Mouse (Mus musculus) c-Kit-positive CD71-negative TER-119-negative erythroid progenitor cells, embryonic 14.5 days (primary cell): ENCODE results near the gene Grk5.

Source experiments
- DNase-seq: peaks from one replicate; pipeline ENCODE4 v3.0.0-alpha.2; 2013; ENCODE audit warnings: low read depth

Grk5 gene

DNA sequence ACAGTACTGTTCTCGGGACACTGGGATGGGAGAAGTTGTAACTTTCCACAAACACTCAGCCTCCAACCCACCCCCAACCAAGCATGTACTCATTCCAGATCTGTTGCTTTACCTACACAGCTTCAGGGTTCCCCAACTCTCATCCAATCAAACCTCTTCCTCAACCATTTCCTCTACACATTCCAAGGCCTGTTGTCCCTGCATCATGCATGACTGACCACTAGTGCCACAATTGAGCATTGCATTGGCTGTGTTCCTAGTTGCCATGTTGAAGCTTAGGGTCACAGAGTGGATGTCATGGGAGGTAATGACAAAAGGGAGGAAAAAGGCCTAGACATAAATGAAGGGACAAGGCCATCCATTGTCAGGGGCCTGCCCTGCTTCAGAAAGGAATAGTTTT, 175.5 kb downstream of the Grk5 start:
- DNase-seq = no peak

DNA sequence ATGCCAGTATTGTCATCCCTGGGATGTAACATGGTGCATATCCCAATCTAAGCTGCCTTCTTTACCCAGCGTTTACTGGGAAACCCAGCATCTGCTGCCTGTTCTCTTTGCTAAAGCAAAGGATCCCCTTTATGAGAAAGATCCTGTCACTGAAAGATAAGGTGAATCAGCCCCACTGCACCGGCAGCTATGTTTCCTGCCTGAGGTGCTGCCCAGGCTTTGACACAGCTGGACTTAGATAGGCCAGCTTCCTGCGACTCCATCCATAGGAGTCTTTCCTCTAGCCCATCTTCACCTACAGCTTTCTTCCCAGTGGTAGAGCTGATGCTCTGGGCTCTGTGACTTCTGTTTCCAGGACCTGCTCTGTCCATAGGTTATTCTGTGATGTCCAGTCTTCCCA, 189.1 kb downstream of the Grk5 start:
- no peak for DNase-seq

DNA sequence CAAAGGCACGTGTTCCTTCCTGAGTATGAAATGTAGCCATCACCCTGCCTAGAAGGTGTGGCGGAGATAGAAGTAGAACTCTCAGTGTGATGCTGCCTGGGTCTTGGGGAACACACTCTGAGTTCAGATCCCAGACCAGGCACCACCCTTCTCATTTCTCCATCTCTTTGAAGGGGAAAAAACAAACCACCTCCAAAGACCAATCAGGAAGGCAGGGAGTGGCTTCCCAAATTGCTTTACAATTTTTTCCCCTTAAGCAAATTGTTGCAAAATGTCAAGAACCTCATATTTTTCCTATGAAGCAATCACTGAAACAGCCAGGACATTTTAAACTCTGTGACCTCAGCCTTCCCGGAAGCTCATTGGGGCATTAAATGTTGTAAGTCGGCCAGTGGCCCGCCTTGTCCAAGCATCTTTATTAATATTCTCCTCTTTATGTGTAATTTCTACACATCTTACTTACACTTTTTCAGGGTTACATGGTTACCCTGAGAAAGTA, 190.8 kb downstream of the Grk5 start:
- no peak for DNase-seq

DNA sequence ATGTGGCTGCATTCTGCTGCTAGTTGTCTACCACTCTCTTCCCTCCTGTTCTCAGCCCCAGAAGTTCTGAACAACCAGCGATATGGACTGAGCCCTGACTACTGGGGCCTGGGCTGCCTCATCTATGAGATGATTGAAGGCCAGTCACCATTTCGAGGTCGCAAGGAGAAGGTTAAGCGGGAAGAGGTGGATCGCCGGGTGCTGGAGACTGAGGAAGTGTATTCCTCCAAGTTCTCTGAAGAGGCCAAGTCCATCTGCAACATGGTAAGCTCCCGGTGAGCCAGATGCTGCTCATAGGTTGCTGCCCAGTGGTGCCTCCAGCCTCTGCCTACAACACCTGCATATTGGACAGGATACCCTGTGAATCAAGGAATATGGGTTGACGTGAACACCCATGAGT, 193.5 kb downstream of the Grk5 start:
- DNase-seq = no peak

DNA sequence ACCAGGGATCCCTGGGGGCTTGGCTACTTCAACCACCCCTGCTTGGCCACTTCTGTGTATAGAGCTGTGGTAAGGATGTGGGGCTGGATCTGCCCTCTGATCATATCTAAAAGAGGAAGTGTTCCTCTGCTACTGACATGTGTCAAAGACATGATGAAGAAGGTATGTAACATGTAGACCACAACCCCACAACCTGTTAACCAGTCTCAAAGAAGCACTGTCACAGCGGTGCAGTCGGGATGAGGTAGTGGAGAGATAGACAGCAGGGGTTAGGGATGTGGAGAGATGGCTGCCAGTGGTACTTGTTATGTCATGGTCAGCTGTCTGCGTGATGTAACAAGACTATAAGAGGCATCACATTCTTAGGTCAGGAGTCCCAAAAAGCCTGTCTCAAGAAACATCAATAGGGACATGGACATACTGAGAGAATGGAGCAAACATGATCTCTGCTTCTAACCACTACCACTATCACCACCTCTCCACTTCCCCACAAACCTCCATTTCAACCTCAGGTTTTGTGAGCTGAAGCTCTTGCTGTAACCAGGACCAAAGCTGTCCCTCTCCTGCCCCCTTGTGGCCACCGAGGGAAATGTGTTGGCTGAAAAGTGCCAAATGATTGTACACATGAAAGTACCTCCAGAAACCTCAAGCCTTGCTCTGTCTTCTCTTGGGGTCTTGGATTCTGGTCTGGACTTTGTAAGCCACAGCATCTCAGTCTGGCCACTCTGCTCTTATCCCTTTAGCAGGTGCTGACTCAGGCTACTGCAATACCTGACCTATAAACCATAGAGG, 194.8 kb downstream of the Grk5 start:
- peak; percentile 83 for DNase-seq

- no peak for DNase-seq
Observed at GRCm38 (mm10) chr19:61085217-61085616, 195.7 kb downstream of the Grk5 start.

DNA sequence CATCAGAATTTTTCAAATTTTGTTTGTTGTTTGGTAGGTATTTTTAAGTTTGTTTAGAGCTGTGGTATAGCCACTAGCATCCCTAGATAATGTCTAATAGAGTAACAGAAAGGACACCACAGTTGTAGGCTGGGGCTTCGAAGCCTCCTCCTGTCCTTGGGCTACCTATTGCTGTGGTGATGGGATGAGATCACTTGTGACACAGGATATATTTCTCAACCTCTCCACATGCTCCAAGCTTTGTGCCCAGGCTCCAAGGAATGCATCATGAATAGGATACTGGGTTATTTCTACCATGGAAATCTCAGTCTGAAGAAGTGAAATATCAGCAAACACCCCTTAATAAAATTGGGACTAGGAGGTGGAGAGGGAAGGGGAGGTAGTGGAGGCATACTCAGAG, 198.2 kb downstream of the Grk5 start:
- no peak for DNase-seq

DNA sequence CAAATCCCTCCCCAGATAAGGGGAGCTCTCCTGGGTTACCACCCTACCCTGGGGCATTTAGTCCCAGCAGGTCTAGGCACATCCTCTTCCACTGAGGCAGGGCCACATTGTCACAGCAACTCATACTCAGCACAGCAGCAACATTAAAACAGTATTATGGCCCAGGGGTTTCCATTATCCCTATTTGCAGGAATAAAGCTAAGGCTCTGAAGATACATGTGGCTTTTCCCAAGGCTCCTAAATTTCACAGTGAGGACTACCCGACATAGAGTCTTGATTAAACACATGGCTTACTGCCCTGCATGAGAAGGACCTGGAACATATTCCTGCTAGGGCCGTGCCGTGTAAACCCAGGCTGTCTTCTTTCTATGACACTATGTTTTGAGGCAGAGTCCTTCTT, 199.5 kb downstream of the Grk5 start:
- DNase-seq = no peak

- DNase-seq = no peak
Observed at GRCm38 (mm10) chr19:61090541-61090940, 201.0 kb downstream of the Grk5 start.

DNA sequence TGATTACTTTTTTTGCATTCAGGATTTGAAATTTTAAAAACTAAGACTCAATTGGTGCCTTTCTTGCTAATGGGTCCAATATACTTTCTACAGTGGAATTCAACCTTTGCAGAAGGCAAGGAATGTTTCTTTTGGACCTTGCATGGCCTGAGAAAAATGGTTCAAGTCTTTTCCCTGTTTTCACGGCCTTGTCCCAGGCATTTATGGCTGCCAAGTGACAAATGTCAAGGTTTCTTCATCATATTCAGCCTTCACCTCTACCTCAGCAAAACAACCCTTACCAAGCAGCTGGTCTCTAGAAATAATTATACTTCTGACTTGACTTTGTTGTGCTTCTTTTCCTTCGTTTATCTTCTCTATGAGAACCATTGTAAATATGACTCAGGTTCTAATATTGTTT, 207.2 kb downstream of the Grk5 start:
- no peak for DNase-seq

- DNase-seq = peak; percentile 12
Observed at GRCm38 (mm10) chr19:61097764-61098163, 208.2 kb downstream of the Grk5 start.

DNA sequence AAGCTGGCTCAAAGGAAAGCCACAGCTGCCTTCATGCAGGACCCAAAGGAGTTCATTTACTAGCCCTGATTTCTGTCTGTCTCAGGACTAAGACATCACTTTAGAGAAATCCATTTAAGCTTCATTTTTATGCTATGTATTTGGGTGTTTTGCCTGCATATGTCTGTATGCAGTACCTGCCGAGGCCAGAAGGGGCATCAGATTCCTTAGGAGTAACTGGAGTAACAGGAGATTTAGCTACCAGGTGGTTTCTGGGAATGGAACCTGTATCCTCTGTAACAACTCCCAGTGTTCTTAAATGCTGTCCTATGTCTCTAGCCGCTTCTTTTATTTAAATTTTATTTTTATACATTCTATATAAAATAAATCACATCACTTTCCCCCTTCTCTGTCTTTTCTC, 220.6 kb downstream of the Grk5 start:
- DNase-seq = peak; percentile 7

GRCm38 (mm10) chr19:61131096-61131495, 241.5 kb downstream of the Grk5 start:
- DNase-seq = no peak

GRCm38 (mm10) chr19:61138655-61139054, 249.1 kb downstream of the Grk5 start:
- no peak for DNase-seq

GRCm38 (mm10) chr19:61140342-61141206, 251.0 kb downstream of the Grk5 start, which contains the start of gene Zfp950:
TSS of gene Zfp950 (minus strand) at chr19:61140840.
- DNase-seq = peak; percentile 73

- DNase-seq = no peak
Observed at GRCm38 (mm10) chr19:61141299-61141698, 251.8 kb downstream of the Grk5 start.
